Mouse (Mus musculus): ENCODE data around the gene Fxyd7.

- TF ChIP-seq CTCF (IDR thresholded peaks at IDR 0.05) (no peak), EP300 (IDR thresholded peaks at IDR 0.05) (no peak)
Measured at GRCm38 (mm10) chr7:31035291-31035690, 16.0 kb downstream of the Fxyd7 start.

All from lung, postnatal 0 days (tissue).